Mouse (Mus musculus): ENCODE measurements around the gene Ndufs2.

DNA sequence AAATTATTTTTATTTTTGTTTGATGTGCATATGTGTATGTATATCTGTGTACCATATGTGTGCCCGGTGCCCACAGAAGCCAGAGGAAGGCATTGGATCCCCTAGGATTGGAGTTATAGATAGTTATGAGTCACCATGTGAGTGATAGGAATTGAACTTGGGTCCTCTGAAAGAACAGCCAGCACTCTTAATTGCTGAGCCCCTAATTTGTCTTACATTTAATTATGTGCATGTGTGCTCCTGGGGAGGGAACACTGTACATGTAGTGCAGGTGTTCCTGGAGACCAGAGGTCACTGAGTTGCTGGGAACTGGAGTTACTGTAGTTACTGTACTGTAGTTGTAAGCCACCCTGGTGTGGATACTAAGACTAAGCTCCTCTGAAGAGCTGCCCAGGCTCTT, 50.4 kb downstream of the Ndufs2 start:
- no peak for TF ChIP-seq CTCF (IDR thresholded peaks at IDR 0.05; ENCODE audit: low read depth, low read length)
- no peak for TF ChIP-seq TAL1 (conservative IDR thresholded peaks at IDR 0.05; ENCODE audit: low read depth, low read length)

All from G1E (cell line).